Mouse (Mus musculus) spleen, adult 10 weeks (tissue): ENCODE data around the gene Pdyn. TPM values are rescaled to one million over a fixed set of nuclear protein-coding genes. Genes with fewer than 3 reads are reported as not detected.

ENCODE experiments used
- polyA plus RNA-seq: library from polyadenylated mRNA; stranded (reverse); fragments of 350-450 nt; fragmentation: Illumina TruSeq; extraction: RNeasy Lipid Tissue Mini Kit (QIAGEN cat#74804); gene quantifications from one replicate; pipeline ENCODE4 v1.2.3, GENCODE M21; 2015; ENCODE audit warnings: low replicate concordance; ENCODE audit not compliant: insufficient read depth

Gene Pdyn
- polyA plus RNA-seq: not detected

DNA sequence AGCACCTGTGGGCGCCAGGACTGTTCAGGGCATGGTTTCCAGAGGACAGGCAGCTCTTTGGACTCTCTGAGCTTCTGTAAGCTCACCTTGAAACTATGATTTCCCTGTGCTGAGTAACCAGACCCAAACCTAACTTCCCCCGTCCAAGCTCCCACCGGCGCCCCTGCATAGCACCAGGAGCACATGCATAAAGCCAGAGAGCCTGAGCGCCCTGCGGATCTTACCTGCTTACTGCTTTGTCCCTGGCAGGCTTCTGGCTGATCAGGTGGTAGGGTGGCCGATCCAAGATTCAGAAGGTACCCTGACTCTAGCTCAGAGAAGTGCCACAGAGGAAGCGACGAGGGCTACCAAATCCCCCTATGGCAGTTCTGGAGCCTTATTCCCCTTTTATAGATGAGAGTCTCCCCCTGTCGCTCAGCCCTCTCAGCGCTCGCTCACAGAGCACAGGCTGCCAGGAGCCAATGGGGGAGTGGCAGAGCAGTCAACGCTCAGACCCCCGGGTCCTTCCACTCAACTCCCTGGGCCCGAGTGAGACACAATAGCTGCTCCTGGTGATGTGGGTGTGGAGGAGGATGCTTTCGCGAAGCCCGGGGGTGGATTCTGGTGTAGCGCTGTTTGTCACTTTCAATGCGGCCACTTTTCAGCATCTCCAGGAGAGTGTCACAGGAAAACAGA, at the start of gene Pdyn:
TSS of gene Pdyn (minus strand) at position 361 of the 675 bp plus-strand sequence.

Other genes with a start within 250 kb of the Pdyn start
- not detected for gene F830045P16Rik, start 163.2 kb downstream of the Pdyn start, polyA plus RNA-seq
- 183 TPM for gene Sirpa, start 107.0 kb downstream of the Pdyn start, polyA plus RNA-seq
- gene Stk35, start 100.7 kb upstream of the Pdyn start, polyA plus RNA-seq: 10.4 TPM